Mouse (Mus musculus): ENCODE data around the gene Gphb5. TPM values are rescaled to one million over a fixed set of nuclear protein-coding genes. Genes with fewer than 3 reads are reported as not detected.
"Not testable (repeated sequence)": the region's sequence is repeated elsewhere in the genome, so short reads cannot be mapped to it uniquely, and the experiment has no call there.

Gphb5 gene
- polyA plus RNA-seq, 1 experiment from 2014 or later: not detected

- Histone ChIP-seq H3K4me3 (replicated peaks; ENCODE audit: low read depth, low read length) (no peak overlapping the region), H3K9me3 (ENCODE audit: control insufficient read depth, low read length) (no peaks in the 10 kb centered on the region), H3K4me1 (ENCODE audit: control insufficient read depth, insufficient read depth, low read length) (no peaks in the 10 kb centered on the region), H3K4me2 (ENCODE audit: low read length) (no peak overlapping the region), H3K27me3 (ENCODE audit: control insufficient read depth, insufficient read depth, low read length) (no peaks in the 10 kb centered on the region), H3K36me3 (ENCODE audit: control insufficient read depth, insufficient read depth, low read length) (peaks cover 44% of the 10 kb centered on the region), H3K27ac (replicated peaks; ENCODE audit: low read depth, low read length) (no peak overlapping the region), H3K9ac (replicated peaks; ENCODE audit: low read length) (no peak overlapping the region)
- ATAC-seq (ENCODE audit: low FRiP score, low TSS enrichment) (no peak), DNase-seq (peak; percentile 31)
- WGBS: 80% methylated on average over 6 of the region's 6 CpGs
These were observed 32.9 kb upstream of the Gphb5 start for GRCm38 (mm10) chr12:75449475-75449966.

GRCm38 (mm10) chr12:75448921-75449320 lies 32.3 kb upstream of the Gphb5 start:
- WGBS: 93% methylated on average over 5 of the region's 5 CpGs
- no peak overlapping the region for H3K4me3 ChIP-seq (replicated peaks; ENCODE audit: low read depth, low read length)
- peaks cover 44% of the 10 kb centered on the region for H3K36me3 ChIP-seq (ENCODE audit: control insufficient read depth, insufficient read depth, low read length)
- no peaks in the 10 kb centered on the region for H3K4me1 ChIP-seq (ENCODE audit: control insufficient read depth, insufficient read depth, low read length)
- no peak overlapping the region for H3K4me2 ChIP-seq (ENCODE audit: low read length)
- H3K27me3 ChIP-seq (ENCODE audit: control insufficient read depth, insufficient read depth, low read length): no peaks in the 10 kb centered on the region
- H3K9me3 ChIP-seq (ENCODE audit: control insufficient read depth, low read length): no peaks in the 10 kb centered on the region
- no peak overlapping the region for H3K9ac ChIP-seq (replicated peaks; ENCODE audit: low read length)
- H3K27ac ChIP-seq (replicated peaks; ENCODE audit: low read depth, low read length): no peak overlapping the region
- DNase-seq (no peak), ATAC-seq (ENCODE audit: low FRiP score, low TSS enrichment) (no peak)

GRCm38 (mm10) chr12:75446245-75446644 lies 29.7 kb upstream of the Gphb5 start:
- 94% methylated on average over 7 of the region's 7 CpGs for WGBS
- Histone ChIP-seq H3K27me3 (ENCODE audit: control insufficient read depth, insufficient read depth, low read length) (no peaks in the 10 kb centered on the region), H3K4me2 (ENCODE audit: low read length) (no peak overlapping the region), H3K36me3 (ENCODE audit: control insufficient read depth, insufficient read depth, low read length) (peaks cover 20% of the 10 kb centered on the region), H3K27ac (replicated peaks; ENCODE audit: low read depth, low read length) (no peak overlapping the region), H3K4me1 (ENCODE audit: control insufficient read depth, insufficient read depth, low read length) (no peaks in the 10 kb centered on the region), H3K4me3 (replicated peaks; ENCODE audit: low read depth, low read length) (no peak overlapping the region), H3K9me3 (ENCODE audit: control insufficient read depth, low read length) (no peaks in the 10 kb centered on the region), H3K9ac (replicated peaks; ENCODE audit: low read length) (no peak overlapping the region)
- ATAC-seq (ENCODE audit: low FRiP score, low TSS enrichment) (no peak), DNase-seq (no peak)

- not testable (repeated sequence) for DNase-seq; ATAC-seq (ENCODE audit: low FRiP score, low TSS enrichment); H3K4me2 ChIP-seq (ENCODE audit: low read length); H3K9ac ChIP-seq (replicated peaks; ENCODE audit: low read length); H3K27ac ChIP-seq (replicated peaks; ENCODE audit: low read depth, low read length); H3K4me3 ChIP-seq (replicated peaks; ENCODE audit: low read depth, low read length); H3K4me1 ChIP-seq (ENCODE audit: control insufficient read depth, insufficient read depth, low read length); H3K36me3 ChIP-seq (ENCODE audit: control insufficient read depth, insufficient read depth, low read length); H3K9me3 ChIP-seq (ENCODE audit: control insufficient read depth, low read length); H3K27me3 ChIP-seq (ENCODE audit: control insufficient read depth, insufficient read depth, low read length)
- WGBS: 79% methylated on average over 6 of the region's 6 CpGs
These were observed 15.8 kb upstream of the Gphb5 start for GRCm38 (mm10) chr12:75432400-75432799.

GRCm38 (mm10) chr12:75429685-75430396 lies 13.3 kb upstream of the Gphb5 start:
- DNase-seq: no peak
- no peaks in the 10 kb centered on the region for H3K27me3 ChIP-seq (ENCODE audit: control insufficient read depth, insufficient read depth, low read length)
- no peaks in the 10 kb centered on the region for H3K36me3 ChIP-seq (ENCODE audit: control insufficient read depth, insufficient read depth, low read length)
- no peak overlapping the region for H3K9ac ChIP-seq (replicated peaks; ENCODE audit: low read length)
- H3K27ac ChIP-seq (replicated peaks; ENCODE audit: low read depth, low read length): no peak overlapping the region
- H3K4me2 ChIP-seq (ENCODE audit: low read length): no peak overlapping the region
- H3K4me1 ChIP-seq (ENCODE audit: control insufficient read depth, insufficient read depth, low read length): no peaks in the 10 kb centered on the region
- WGBS: 94% methylated on average over 1 of the region's 1 CpGs
- H3K4me3 ChIP-seq (replicated peaks; ENCODE audit: low read depth, low read length): no peak overlapping the region
- no peaks in the 10 kb centered on the region for H3K9me3 ChIP-seq (ENCODE audit: control insufficient read depth, low read length)
- ATAC-seq (ENCODE audit: low FRiP score, low TSS enrichment): no peak

- H3K4me1 ChIP-seq (ENCODE audit: control insufficient read depth, insufficient read depth, low read length): no peaks in the 10 kb centered on the region
- no peak overlapping the region for H3K4me2 ChIP-seq (ENCODE audit: low read length)
- DNase-seq (no peak), ATAC-seq (ENCODE audit: low FRiP score, low TSS enrichment) (no peak)
- WGBS: 78% methylated on average over 6 of the region's 6 CpGs
- no peaks in the 10 kb centered on the region for H3K9me3 ChIP-seq (ENCODE audit: control insufficient read depth, low read length)
- H3K4me3 ChIP-seq (replicated peaks; ENCODE audit: low read depth, low read length): no peak overlapping the region
- H3K9ac ChIP-seq (replicated peaks; ENCODE audit: low read length): no peak overlapping the region
- no peaks in the 10 kb centered on the region for H3K36me3 ChIP-seq (ENCODE audit: control insufficient read depth, insufficient read depth, low read length)
- no peak overlapping the region for H3K27ac ChIP-seq (replicated peaks; ENCODE audit: low read depth, low read length)
- H3K27me3 ChIP-seq (ENCODE audit: control insufficient read depth, insufficient read depth, low read length): no peaks in the 10 kb centered on the region
These were observed 12.1 kb upstream of the Gphb5 start for GRCm38 (mm10) chr12:75428719-75429118.

GRCm38 (mm10) chr12:75425882-75426281 lies 9.3 kb upstream of the Gphb5 start:
- ATAC-seq (ENCODE audit: low FRiP score, low TSS enrichment): no peak
- Histone ChIP-seq H3K27me3 (ENCODE audit: control insufficient read depth, insufficient read depth, low read length) (no peaks in the 10 kb centered on the region), H3K27ac (replicated peaks; ENCODE audit: low read depth, low read length) (no peak overlapping the region), H3K36me3 (ENCODE audit: control insufficient read depth, insufficient read depth, low read length) (no peaks in the 10 kb centered on the region), H3K9ac (replicated peaks; ENCODE audit: low read length) (no peak overlapping the region), H3K9me3 (ENCODE audit: control insufficient read depth, low read length) (no peaks in the 10 kb centered on the region), H3K4me1 (ENCODE audit: control insufficient read depth, insufficient read depth, low read length) (no peaks in the 10 kb centered on the region), H3K4me2 (ENCODE audit: low read length) (no peak overlapping the region), H3K4me3 (replicated peaks; ENCODE audit: low read depth, low read length) (no peak overlapping the region)
- DNase-seq: no peak
- 88% methylated on average over 7 of the region's 7 CpGs for WGBS

- Histone ChIP-seq H3K4me3 (replicated peaks; ENCODE audit: low read depth, low read length) (no peak overlapping the region), H3K4me1 (ENCODE audit: control insufficient read depth, insufficient read depth, low read length) (no peaks in the 10 kb centered on the region), H3K36me3 (ENCODE audit: control insufficient read depth, insufficient read depth, low read length) (no peaks in the 10 kb centered on the region), H3K9me3 (ENCODE audit: control insufficient read depth, low read length) (no peaks in the 10 kb centered on the region), H3K4me2 (ENCODE audit: low read length) (no peak overlapping the region), H3K9ac (replicated peaks; ENCODE audit: low read length) (no peak overlapping the region), H3K27me3 (ENCODE audit: control insufficient read depth, insufficient read depth, low read length) (no peaks in the 10 kb centered on the region), H3K27ac (replicated peaks; ENCODE audit: low read depth, low read length) (no peak overlapping the region)
- ATAC-seq (ENCODE audit: low FRiP score, low TSS enrichment) (no peak), DNase-seq (no peak)
- WGBS: 91% methylated on average over 4 of the region's 4 CpGs
These were observed 8.2 kb upstream of the Gphb5 start for GRCm38 (mm10) chr12:75424817-75425216.

GRCm38 (mm10) chr12:75424359-75424758 lies 7.8 kb upstream of the Gphb5 start:
- H3K36me3 ChIP-seq (ENCODE audit: control insufficient read depth, insufficient read depth, low read length): no peaks in the 10 kb centered on the region
- peak; percentile 3 for DNase-seq
- ATAC-seq (ENCODE audit: low FRiP score, low TSS enrichment): no peak
- WGBS: 69% methylated on average over 7 of the region's 7 CpGs
- no peaks in the 10 kb centered on the region for H3K27me3 ChIP-seq (ENCODE audit: control insufficient read depth, insufficient read depth, low read length)
- no peak overlapping the region for H3K4me3 ChIP-seq (replicated peaks; ENCODE audit: low read depth, low read length)
- no peaks in the 10 kb centered on the region for H3K4me1 ChIP-seq (ENCODE audit: control insufficient read depth, insufficient read depth, low read length)
- H3K9me3 ChIP-seq (ENCODE audit: control insufficient read depth, low read length): no peaks in the 10 kb centered on the region
- no peak overlapping the region for H3K9ac ChIP-seq (replicated peaks; ENCODE audit: low read length)
- H3K4me2 ChIP-seq (ENCODE audit: low read length): no peak overlapping the region
- H3K27ac ChIP-seq (replicated peaks; ENCODE audit: low read depth, low read length): no peak overlapping the region
